Mouse (Mus musculus): Measurements from ENCODE around the gene Slc47a2. TPM values are rescaled to one million over a fixed set of nuclear protein-coding genes. Genes with fewer than 3 reads are reported as not detected.
A peak's percentile ranks its signal among the peaks of the same experiment; 100 is the strongest.

Gene Slc47a2
- polyA plus RNA-seq, 1 experiment from 2014 or later: not detected

DNA sequence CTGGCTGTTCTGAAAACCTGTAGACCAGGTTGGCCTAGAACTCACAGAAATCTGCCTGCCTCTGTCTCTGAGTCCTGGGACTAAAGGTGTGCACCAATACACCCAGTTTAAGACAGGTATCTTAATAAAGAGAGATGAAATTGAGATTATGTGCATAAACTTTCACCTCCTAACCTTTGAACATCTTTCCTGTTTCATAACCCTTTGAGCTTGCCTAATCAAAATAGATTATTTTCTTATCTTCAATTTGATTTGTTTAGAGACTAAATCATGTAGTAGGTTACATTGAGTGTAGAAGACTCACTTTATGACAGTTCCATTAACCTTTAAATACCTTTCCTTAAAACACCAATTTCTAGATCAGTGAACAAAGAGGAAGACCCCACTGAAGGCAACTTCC is 71.0 kb downstream of the Slc47a2 start:
- ATAC-seq (ENCODE audit: low FRiP score): no peak
- Histone ChIP-seq H3K36me3 (no peaks in the 10 kb centered on the region), H3K4me1 (0 out of 2 replicates have a peak, but pooled peaks cover 2% of the 10 kb centered on the region), H3K9ac (no peak overlapping the region), H3K9me3 (replicated peaks) (no peaks in the 10 kb centered on the region), H3K4me2 (replicated peaks) (no peak overlapping the region), H3K27me3 (peaks cover 5% of the 10 kb centered on the region; the same call in 1 of the 2 replicates), H3K27ac (no peak overlapping the region), H3K4me3 (no peak overlapping the region)

DNA sequence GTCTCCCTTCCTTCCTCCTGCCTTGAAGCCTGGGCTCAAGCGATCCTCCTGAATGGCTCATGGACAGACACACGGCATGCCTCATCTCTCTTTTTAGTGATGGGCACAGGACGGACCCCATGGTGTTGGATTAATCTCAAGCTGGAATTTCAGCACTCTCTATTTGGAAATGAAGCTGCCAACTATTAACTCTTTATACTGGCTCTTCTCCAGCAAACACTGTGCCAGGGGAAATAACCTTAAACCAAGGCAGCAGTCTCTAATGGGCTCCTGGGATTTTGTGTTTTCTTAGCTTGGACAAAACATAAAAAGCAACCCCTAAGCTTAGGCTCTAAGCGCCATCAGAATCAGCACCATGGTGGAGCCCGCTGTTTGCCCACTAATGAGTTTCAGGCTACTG is 72.3 kb downstream of the Slc47a2 start:
- WGBS: 81% methylated on average over 5 of the region's 5 CpGs
- no peak overlapping the region for H3K4me3 ChIP-seq
- no peaks in the 10 kb centered on the region for H3K36me3 ChIP-seq
- ATAC-seq (ENCODE audit: low FRiP score): no peak
- H3K9ac ChIP-seq: no peak overlapping the region
- peaks cover 5% of the 10 kb centered on the region; the same call in 1 of the 2 replicates for H3K4me1 ChIP-seq
- peaks cover 5% of the 10 kb centered on the region; the same call in 1 of the 2 replicates for H3K27me3 ChIP-seq
- H3K4me2 ChIP-seq (replicated peaks): no peak overlapping the region
- no peaks in the 10 kb centered on the region for H3K9me3 ChIP-seq (replicated peaks)
- H3K27ac ChIP-seq: no peak overlapping the region

DNA sequence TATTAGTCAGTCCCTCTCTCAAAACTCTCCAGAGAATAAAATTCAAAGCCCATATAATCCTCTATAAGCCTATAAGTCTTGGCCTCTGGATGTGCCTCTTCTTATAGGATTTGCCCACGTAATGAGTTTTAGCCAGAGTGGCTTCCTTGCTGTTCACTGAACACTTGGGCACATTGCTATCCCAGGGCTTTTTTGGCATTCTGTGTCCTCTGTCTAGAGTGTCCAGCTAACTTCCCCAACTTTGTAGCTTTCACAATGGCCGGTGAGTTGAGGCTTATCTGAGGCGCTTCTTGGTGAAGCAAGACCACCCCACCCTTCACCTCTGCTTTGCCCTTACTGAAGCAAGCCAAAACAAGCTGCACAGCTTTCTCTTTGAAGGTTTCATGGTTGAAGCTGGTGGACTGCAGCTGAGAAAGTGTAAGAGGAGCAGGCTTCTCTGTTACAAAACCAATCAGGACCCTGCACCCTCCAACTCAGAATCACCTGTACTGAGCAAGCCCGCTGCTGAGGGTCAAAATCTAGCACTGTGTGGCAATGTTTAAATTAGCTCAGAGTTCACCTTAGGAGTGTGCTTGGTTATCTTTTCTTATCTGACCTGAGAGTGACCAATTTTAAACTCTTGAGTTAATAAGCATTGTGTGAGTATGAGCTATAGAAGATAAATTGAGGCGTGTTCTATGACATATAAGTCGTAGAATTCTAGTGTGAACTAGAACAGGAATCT is 73.9 kb downstream of the Slc47a2 start:
- 95% methylated on average over 6 of the region's 6 CpGs for WGBS
- Histone ChIP-seq H3K27ac (no peak overlapping the region), H3K4me3 (no peak overlapping the region), H3K9ac (no peak overlapping the region), H3K4me1 (peaks cover 5% of the 10 kb centered on the region; the same call in 1 of the 2 replicates), H3K4me2 (replicated peaks) (no peak overlapping the region), H3K27me3 (peaks cover 5% of the 10 kb centered on the region; the same call in 1 of the 2 replicates), H3K9me3 (replicated peaks) (no peaks in the 10 kb centered on the region), H3K36me3 (no peaks in the 10 kb centered on the region)
- ATAC-seq (ENCODE audit: low FRiP score): no peak

DNA sequence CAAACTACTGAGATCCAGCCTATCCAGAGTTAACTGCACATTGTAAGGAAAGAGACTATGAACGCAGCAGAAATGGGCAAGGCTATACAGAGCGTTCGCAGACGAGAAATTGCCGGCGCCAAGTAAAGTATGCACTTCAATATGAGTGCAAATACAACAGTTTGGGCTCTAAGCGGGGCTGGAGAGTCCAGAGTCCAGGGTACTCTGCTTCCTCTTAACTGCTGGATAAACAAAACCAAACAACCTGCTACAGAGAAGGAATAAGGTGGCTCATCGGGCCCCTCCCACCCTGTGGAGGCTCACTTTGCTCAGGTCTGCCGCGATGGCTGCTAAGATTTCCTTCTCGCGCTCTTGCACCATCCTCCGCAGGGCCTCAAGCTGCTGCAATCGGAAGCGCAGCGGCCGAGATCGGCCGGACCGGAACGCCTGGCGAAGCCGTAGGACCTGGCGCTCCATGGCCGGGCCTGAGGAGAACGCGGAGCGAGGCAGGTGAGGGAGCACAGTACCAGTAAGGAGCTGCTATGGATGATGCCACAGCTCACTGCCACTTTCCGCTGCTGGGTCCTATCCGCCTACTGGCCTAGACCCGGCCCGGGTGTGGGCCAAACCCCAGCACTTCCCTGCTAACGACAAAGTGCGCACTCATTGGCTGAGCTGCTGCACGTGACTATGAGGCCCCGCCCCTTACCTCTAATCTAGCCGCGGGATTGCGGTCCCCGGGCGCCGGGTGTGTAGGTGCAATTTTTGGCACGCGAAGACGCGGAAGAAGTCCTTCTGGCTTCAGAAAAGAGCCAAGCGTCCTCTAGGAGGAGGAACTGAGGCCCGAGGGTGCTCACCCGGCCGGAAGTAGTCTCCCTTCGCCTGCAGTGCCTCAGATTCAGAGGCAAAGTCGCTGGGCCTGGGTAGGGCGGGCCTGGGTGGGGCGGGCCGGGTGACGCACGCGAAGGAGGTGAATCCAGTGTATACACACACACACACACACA is 75.8 kb downstream of the Slc47a2 start, which contains the start of gene Aldh3a2:
Gene Aldh3a2, minus strand, starts transcription at position 914 of the 983 bp plus-strand sequence.
- peak; percentile 100 for ATAC-seq (ENCODE audit: low FRiP score)
- peaks cover 5% of the 10 kb centered on the region; the same call in 1 of the 2 replicates for H3K27me3 ChIP-seq
- peak within 1 kb of the TSS; percentile 94 for H3K27ac ChIP-seq
- H3K4me3 ChIP-seq: peak within 1 kb of the TSS; percentile 70
- H3K9me3 ChIP-seq (replicated peaks): no peaks in the 10 kb centered on the region
- WGBS: 1% methylated on average over 54 of the region's 58 CpGs
- peak within 1 kb of the TSS; percentile 84 for H3K9ac ChIP-seq
- H3K36me3 ChIP-seq: peaks cover 9% of the 10 kb centered on the region
- H3K4me1 ChIP-seq: peaks cover 5% of the 10 kb centered on the region; the same call in 1 of the 2 replicates
- H3K4me2 ChIP-seq (replicated peaks): peak within 1 kb of the TSS; percentile 72

DNA sequence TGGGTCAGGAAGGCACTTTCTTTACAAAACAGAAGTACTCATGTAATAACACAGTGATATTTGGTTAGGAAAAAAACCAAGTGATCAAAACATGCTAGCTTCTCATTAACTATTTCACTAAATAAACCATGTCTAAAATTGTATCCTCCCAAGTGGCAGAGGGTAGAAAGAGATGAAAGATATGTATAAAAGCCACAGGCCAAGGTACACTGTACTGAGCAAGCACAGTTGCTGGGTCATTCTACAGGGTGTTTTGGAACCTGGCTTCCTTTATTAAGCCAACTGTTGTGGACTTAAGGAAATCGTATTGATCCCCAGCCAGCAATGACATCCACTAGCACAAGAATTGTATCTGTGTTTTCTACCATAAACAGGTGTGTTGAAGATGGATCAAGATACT is 78.8 kb downstream of the Slc47a2 start:
- H3K4me2 ChIP-seq (replicated peaks): no peak overlapping the region
- peaks cover 23% of the 10 kb centered on the region for H3K36me3 ChIP-seq
- H3K9ac ChIP-seq: no peak overlapping the region
- H3K9me3 ChIP-seq (replicated peaks): no peaks in the 10 kb centered on the region
- H3K27me3 ChIP-seq: no peaks in the 10 kb centered on the region
- H3K4me1 ChIP-seq: peaks cover 5% of the 10 kb centered on the region; the same call in 1 of the 2 replicates
- H3K4me3 ChIP-seq: no peak overlapping the region
- no peak for ATAC-seq (ENCODE audit: low FRiP score)
- no peak overlapping the region for H3K27ac ChIP-seq
- WGBS: 88% methylated on average over 1 of the region's 1 CpGs

DNA sequence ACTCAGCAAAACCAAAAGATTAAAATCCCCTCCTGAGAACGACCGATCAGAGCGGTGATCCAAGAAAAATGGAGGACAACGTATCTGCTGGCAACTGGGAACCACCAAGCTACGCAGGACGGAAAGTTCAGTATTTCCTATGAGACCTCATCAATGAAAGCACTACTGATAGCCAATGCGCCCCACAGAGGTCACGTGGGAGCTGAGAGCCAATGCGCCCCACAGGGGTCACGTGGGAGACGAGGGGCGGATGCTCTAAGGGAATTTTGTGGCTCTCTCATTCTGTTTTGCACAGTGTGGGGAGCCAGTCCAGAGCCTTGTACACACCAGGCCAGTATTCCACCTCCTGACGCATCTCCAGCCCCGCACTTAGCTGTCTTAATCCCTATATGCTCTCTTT is 80.1 kb downstream of the Slc47a2 start:
- H3K27me3 ChIP-seq: no peaks in the 10 kb centered on the region
- no peak overlapping the region for H3K27ac ChIP-seq
- H3K36me3 ChIP-seq: peaks cover 32% of the 10 kb centered on the region
- no peak for ATAC-seq (ENCODE audit: low FRiP score)
- no peak overlapping the region for H3K4me3 ChIP-seq
- H3K9me3 ChIP-seq (replicated peaks): no peaks in the 10 kb centered on the region
- WGBS: 95% methylated on average over 14 of the region's 14 CpGs
- no peak overlapping the region for H3K9ac ChIP-seq
- H3K4me2 ChIP-seq (replicated peaks): no peak overlapping the region
- H3K4me1 ChIP-seq: peaks cover 3% of the 10 kb centered on the region; the same call in 1 of the 2 replicates

DNA sequence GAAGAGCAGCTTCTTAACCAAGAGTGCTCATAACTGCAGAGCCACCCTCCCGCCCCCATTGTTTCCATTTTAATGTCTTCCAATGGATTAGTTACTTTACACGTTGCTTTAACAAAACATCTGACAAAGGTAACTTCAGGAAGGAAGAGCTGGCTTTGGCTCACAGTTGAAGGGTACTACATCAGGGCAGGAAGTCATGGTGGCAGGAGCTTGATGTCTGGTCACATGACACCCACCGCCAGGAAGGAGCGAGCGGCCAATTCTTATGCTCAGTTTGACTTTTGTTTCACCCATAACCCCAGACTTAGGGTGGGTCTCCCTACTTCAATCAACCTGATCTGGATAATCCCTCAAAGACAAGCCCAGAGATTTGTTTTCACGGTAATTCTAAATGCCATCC is 83.6 kb downstream of the Slc47a2 start:
- H3K4me2 ChIP-seq (replicated peaks): no peak overlapping the region

DNA sequence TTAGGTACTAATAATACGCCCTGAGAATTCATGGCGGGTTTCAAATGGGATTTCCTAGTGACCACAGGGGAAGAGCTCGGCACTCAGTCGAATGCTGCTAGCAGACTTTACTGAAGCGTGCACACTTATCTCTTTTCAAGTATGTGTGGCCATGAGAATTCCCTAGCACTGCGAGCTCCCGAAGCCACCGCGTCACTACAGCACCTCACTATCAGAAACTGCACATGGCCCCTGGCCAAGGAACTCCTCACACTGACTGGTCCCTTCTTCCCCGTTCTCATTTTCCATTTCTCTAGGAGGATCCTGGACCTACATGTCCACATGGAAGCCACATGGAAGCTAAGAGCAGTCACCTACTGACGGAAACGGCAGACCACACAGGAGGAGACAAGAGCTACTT is 89.9 kb downstream of the Slc47a2 start:
- Histone ChIP-seq H3K27me3 (no peaks in the 10 kb centered on the region), H3K4me3 (no peak overlapping the region), H3K9me3 (replicated peaks) (no peaks in the 10 kb centered on the region), H3K36me3 (peaks cover 72% of the 10 kb centered on the region), H3K4me2 (replicated peaks) (no peak overlapping the region), H3K4me1 (no peaks in the 10 kb centered on the region), H3K9ac (no peak overlapping the region), H3K27ac (no peak overlapping the region)
- 92% methylated on average over 12 of the region's 12 CpGs for WGBS
- ATAC-seq (ENCODE audit: low FRiP score): no peak

More for the DNA sequence above, 83.6 kb downstream of the Slc47a2 start:
- H3K4me1 ChIP-seq: no peaks in the 10 kb centered on the region
- H3K9me3 ChIP-seq (replicated peaks): no peaks in the 10 kb centered on the region
- ATAC-seq (ENCODE audit: low FRiP score): no peak
- no peaks in the 10 kb centered on the region for H3K27me3 ChIP-seq
- H3K4me3 ChIP-seq: no peak overlapping the region
- WGBS: 95% methylated on average over 6 of the region's 6 CpGs
- H3K9ac ChIP-seq: no peak overlapping the region
- H3K27ac ChIP-seq: no peak overlapping the region
- peaks cover 60% of the 10 kb centered on the region for H3K36me3 ChIP-seq

DNA sequence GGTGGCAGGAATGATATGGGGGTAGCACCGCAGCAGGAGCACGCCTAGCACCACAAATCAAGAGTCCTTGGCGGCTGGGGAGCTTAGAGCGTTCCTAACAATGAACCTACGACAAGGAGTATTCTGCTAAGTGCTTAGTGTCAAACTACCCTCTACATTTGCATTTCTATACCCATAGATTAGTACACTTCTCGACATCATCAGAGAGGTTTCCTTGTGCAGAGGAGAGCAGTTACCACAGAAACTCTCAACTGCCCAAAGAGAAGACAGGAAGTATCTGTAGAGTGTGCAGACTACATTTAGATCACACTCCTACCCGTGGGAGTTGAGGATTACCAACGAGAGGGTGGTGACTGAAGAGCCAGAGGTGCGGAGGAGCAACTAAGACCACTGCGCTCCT is 90.9 kb downstream of the Slc47a2 start:
- Histone ChIP-seq H3K9me3 (replicated peaks) (no peaks in the 10 kb centered on the region), H3K36me3 (peaks cover 62% of the 10 kb centered on the region), H3K9ac (no peak overlapping the region), H3K4me1 (no peaks in the 10 kb centered on the region), H3K27ac (no peak overlapping the region), H3K4me2 (replicated peaks) (no peak overlapping the region), H3K27me3 (no peaks in the 10 kb centered on the region), H3K4me3 (no peak overlapping the region)
- 85% methylated on average over 10 of the region's 10 CpGs for WGBS
- no peak for ATAC-seq (ENCODE audit: low FRiP score)

Other genes with a start within 250 kb of the Slc47a2 start
- gene Tnfrsf13b, start 216.1 kb downstream of the Slc47a2 start, polyA plus RNA-seq (2016; fragmentation: Nextera tagmentation; extraction: Ambion mirVana): 1.1 and 1.5 TPM in 2 replicates
- 344 and 354 TPM in 2 replicates for gene Usp22, start 167.8 kb downstream of the Slc47a2 start, polyA plus RNA-seq (2016; fragmentation: Nextera tagmentation; extraction: Ambion mirVana)
- gene Aldh3a1, start 135.3 kb downstream of the Slc47a2 start, polyA plus RNA-seq (2016; fragmentation: Nextera tagmentation; extraction: Ambion mirVana): not detected in 2 replicates
- gene Aldh3a2, start 75.4 kb downstream of the Slc47a2 start, polyA plus RNA-seq (2016; fragmentation: Nextera tagmentation; extraction: Ambion mirVana): 23.7 and 25.9 TPM in 2 replicates
- gene Slc47a1, start 35.5 kb upstream of the Slc47a2 start, polyA plus RNA-seq (2016; fragmentation: Nextera tagmentation; extraction: Ambion mirVana): 0.10 and 0.20 TPM in 2 replicates
- gene Rnf112, start 111.3 kb upstream of the Slc47a2 start, polyA plus RNA-seq (2016; fragmentation: Nextera tagmentation; extraction: Ambion mirVana): 5.1 and 7.3 TPM in 2 replicates
- gene Mfap4, start 142.6 kb upstream of the Slc47a2 start, polyA plus RNA-seq (2016; fragmentation: Nextera tagmentation; extraction: Ambion mirVana): 131 and 160 TPM in 2 replicates
- 89.0 and 94.9 TPM in 2 replicates for gene Mapk7, start 151.5 kb upstream of the Slc47a2 start, polyA plus RNA-seq (2016; fragmentation: Nextera tagmentation; extraction: Ambion mirVana)
- 32.0 and 33.8 TPM in 2 replicates for gene B9d1, start 162.3 kb upstream of the Slc47a2 start, polyA plus RNA-seq (2016; fragmentation: Nextera tagmentation; extraction: Ambion mirVana)
- 42.4 and 44.3 TPM in 2 replicates for gene Epn2, start 236.8 kb upstream of the Slc47a2 start, polyA plus RNA-seq (2016; fragmentation: Nextera tagmentation; extraction: Ambion mirVana)

Measured in hindbrain, embryonic 12.5 days (tissue).